Mouse (Mus musculus) stomach, embryonic 15.5 days (tissue): Measurements from ENCODE around the gene Fpr2. TPM values are rescaled to one million over a fixed set of nuclear protein-coding genes. Genes with fewer than 3 reads are reported as not detected.
A peak's percentile ranks its signal among the peaks of the same experiment; 100 is the strongest.
"Not testable (repeated sequence)": the region's sequence is repeated elsewhere in the genome, so short reads cannot be mapped to it uniquely, and the experiment has no call there.

Experiments
- ATAC-seq: fragments of 200-750 bp; cut with Nextera tagmentation; 2 replicates; pipeline ENCODE4 v1.8.0; 2017; ENCODE audit warnings: low read depth, moderate number of reproducible peaks, moderate TSS enrichment; ENCODE audit not compliant: insufficient read depth, low FRiP score
- H3K27ac ChIP-seq: fragments of 300-500 bp; sonication (generic); 2 replicates; pipeline ENCODE4 v1.5.1; 2015; ENCODE audit warnings: mild to moderate bottlenecking, inconsistent platforms
- H3K27me3 ChIP-seq: fragments of 300-500 bp; sonication (generic); replicated peaks from 2 replicates; pipeline ENCODE4 v1.6.1; 2015; ENCODE audit warnings: inconsistent platforms
- H3K36me3 ChIP-seq: fragments of 300-500 bp; sonication (generic); 2 replicates; pipeline ENCODE4 v1.6.1; 2015; ENCODE audit warnings: inconsistent platforms
- H3K4me1 ChIP-seq: fragments of 300-500 bp; sonication (generic); 2 replicates; pipeline ENCODE4 v1.6.1; 2015; ENCODE audit warnings: inconsistent platforms
- H3K4me2 ChIP-seq: fragments of 300-500 bp; sonication (generic); 2 replicates; pipeline ENCODE4 v1.6.1; 2015; ENCODE audit warnings: mild to moderate bottlenecking, inconsistent platforms
- H3K4me3 ChIP-seq: fragments of 300-500 bp; sonication (generic); replicated peaks from 2 replicates; pipeline ENCODE4 v1.5.1; 2015; ENCODE audit warnings: inconsistent platforms
- H3K9ac ChIP-seq: fragments of 300-500 bp; sonication (generic); 2 replicates; pipeline ENCODE4 v1.6.1; 2015; ENCODE audit warnings: inconsistent platforms
- H3K9me3 ChIP-seq: fragments of 300-500 bp; sonication (generic); 2 replicates; pipeline ENCODE4 v1.6.1; 2016; ENCODE audit warnings: inconsistent platforms
- WGBS: fragments of 180-500 bp; shearing (Covaris S2); methylation state at CpG from one replicate; pipeline ENCODE4 v1.1.7; 2015; 5-methylcytosine and 5-hydroxymethylcytosine counted together
- polyA plus RNA-seq: library from polyadenylated mRNA; unstranded; fragments of >200 nt; fragmentation: Nextera tagmentation; extraction: Ambion mirVana; gene quantifications from 2 replicates; pipeline ENCODE4 v1.2.1, GENCODE M21; 2015

Gene Fpr2
- 2.0 and 2.5 TPM in 2 replicates for polyA plus RNA-seq

- no peak within 1 kb of the TSS for H3K9ac ChIP-seq
- no peak for ATAC-seq
Measured at GRCm38 (mm10) chr17:17887774-17888248, at the start of gene Fpr2, which contains the start of gene Fpr3. Gene Fpr2, plus strand, starts transcription at chr17:17887824. Gene Fpr3, plus strand, starts transcription at chr17:17887852.

GRCm38 (mm10) chr17:17837919-17838701 lies 49.5 kb upstream of the Fpr2 start:
- Histone ChIP-seq H3K9me3 (no peaks in the 10 kb centered on the region), H3K36me3 (peaks cover 6% of the 10 kb centered on the region; the same call in 1 of the 2 replicates), H3K27me3 (no peaks in the 10 kb centered on the region), H3K9ac (peak overlapping the region; percentile 27; the same call in 1 of the 2 replicates), H3K4me2 (peak overlapping the region; percentile 54), H3K27ac (peak overlapping the region; percentile 86), H3K4me1 (peaks cover 42% of the 10 kb centered on the region), H3K4me3 (peak overlapping the region; percentile 50)
- peak; percentile 98 for ATAC-seq
- WGBS = 1% methylated on average over 43 of the region's 43 CpGs

More at GRCm38 (mm10) chr17:17887774-17888248, at the start of gene Fpr2, which contains the start of gene Fpr3:
- no peaks in the 10 kb centered on the region for H3K4me1 ChIP-seq
- no peak within 1 kb of the TSS for H3K4me3 ChIP-seq
- 46% methylated on average over 1 of the region's 1 CpGs for WGBS
- H3K36me3 ChIP-seq = no peaks in the 10 kb centered on the region
- H3K27ac ChIP-seq = no peak within 1 kb of the TSS
- no peak within 1 kb of the TSS for H3K4me2 ChIP-seq
- no peaks in the 10 kb centered on the region for H3K27me3 ChIP-seq
- no peaks in the 10 kb centered on the region for H3K9me3 ChIP-seq

GRCm38 (mm10) chr17:17839276-17839675 lies 48.3 kb upstream of the Fpr2 start:
- peaks cover 33% of the 10 kb centered on the region for H3K4me1 ChIP-seq
- H3K27me3 ChIP-seq = no peaks in the 10 kb centered on the region
- peaks cover 6% of the 10 kb centered on the region; the same call in 1 of the 2 replicates for H3K36me3 ChIP-seq
- H3K27ac ChIP-seq = no peak overlapping the region
- no peak overlapping the region for H3K9ac ChIP-seq
- ATAC-seq = no peak
- peak overlapping the region; percentile 54; the same call in 1 of the 2 replicates for H3K4me2 ChIP-seq
- no peaks in the 10 kb centered on the region for H3K9me3 ChIP-seq
- WGBS = 87% methylated on average over 2 of the region's 2 CpGs
- H3K4me3 ChIP-seq = no peak overlapping the region

DNA sequence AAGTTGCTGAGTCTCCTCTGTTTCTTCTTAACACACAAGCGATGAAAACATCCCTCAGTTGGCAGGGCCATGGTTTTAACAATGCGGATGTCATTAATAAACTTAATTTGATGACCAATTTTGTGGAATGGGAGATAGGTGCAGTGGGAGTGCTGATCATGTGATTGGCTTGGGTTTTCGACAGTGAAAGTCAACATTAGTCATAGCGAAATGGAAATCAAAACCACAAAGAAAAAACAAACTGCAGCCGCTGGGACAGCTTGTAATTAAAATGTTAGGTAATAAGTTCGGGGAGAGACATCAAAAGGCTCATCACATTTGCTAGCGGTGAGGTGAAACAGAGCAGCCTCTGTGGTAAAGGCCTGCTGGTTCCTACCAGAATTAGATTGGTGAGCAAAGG lies 46.8 kb upstream of the Fpr2 start:
- peaks cover 4% of the 10 kb centered on the region; the same call in 1 of the 2 replicates for H3K36me3 ChIP-seq
- ATAC-seq = no peak
- 86% methylated on average over 7 of the region's 7 CpGs for WGBS

GRCm38 (mm10) chr17:17843534-17844261 lies 43.9 kb upstream of the Fpr2 start:
- no peak overlapping the region for H3K27ac ChIP-seq

More for the DNA sequence above, 46.8 kb upstream of the Fpr2 start:
- no peak overlapping the region for H3K4me3 ChIP-seq
- no peaks in the 10 kb centered on the region for H3K27me3 ChIP-seq
- H3K4me1 ChIP-seq = peaks cover 18% of the 10 kb centered on the region
- no peak overlapping the region for H3K4me2 ChIP-seq
- H3K27ac ChIP-seq = no peak overlapping the region
- no peak overlapping the region for H3K9ac ChIP-seq
- H3K9me3 ChIP-seq = no peaks in the 10 kb centered on the region

GRCm38 (mm10) chr17:17844606-17845005 lies 43.0 kb upstream of the Fpr2 start:
- not testable (repeated sequence) for H3K27me3 ChIP-seq, H3K9ac ChIP-seq, ATAC-seq, H3K4me1 ChIP-seq, H3K4me3 ChIP-seq, H3K27ac ChIP-seq, H3K36me3 ChIP-seq, H3K9me3 ChIP-seq, H3K4me2 ChIP-seq
- 72% methylated on average over 3 of the region's 3 CpGs for WGBS

More at GRCm38 (mm10) chr17:17843534-17844261, 43.9 kb upstream of the Fpr2 start:
- Histone ChIP-seq H3K4me1 (no peaks in the 10 kb centered on the region), H3K4me3 (no peak overlapping the region), H3K4me2 (no peak overlapping the region), H3K27me3 (no peaks in the 10 kb centered on the region), H3K9me3 (no peaks in the 10 kb centered on the region), H3K36me3 (no peaks in the 10 kb centered on the region; the same call in 1 of the 2 replicates), H3K9ac (no peak overlapping the region)
- 70% methylated on average over 27 of the region's 27 CpGs for WGBS
- 0 out of 2 replicates have a peak, but pooled peaks have one; percentile 35 for ATAC-seq

- ATAC-seq = no peak
- WGBS = 71% methylated on average over 10 of the region's 10 CpGs
- H3K4me3 ChIP-seq = no peak overlapping the region
- H3K9ac ChIP-seq = no peak overlapping the region
- no peaks in the 10 kb centered on the region for H3K9me3 ChIP-seq
- no peak overlapping the region for H3K4me2 ChIP-seq
- H3K4me1 ChIP-seq = no peaks in the 10 kb centered on the region
- no peaks in the 10 kb centered on the region for H3K27me3 ChIP-seq
- no peaks in the 10 kb centered on the region; the same call in 1 of the 2 replicates for H3K36me3 ChIP-seq
- no peak overlapping the region for H3K27ac ChIP-seq
Measured at GRCm38 (mm10) chr17:17845187-17846027, 42.2 kb upstream of the Fpr2 start.

GRCm38 (mm10) chr17:17848988-17849387 lies 38.6 kb upstream of the Fpr2 start:
- Histone ChIP-seq H3K27ac (no peak overlapping the region), H3K36me3 (no peaks in the 10 kb centered on the region), H3K27me3 (no peaks in the 10 kb centered on the region), H3K4me3 (no peak overlapping the region), H3K4me1 (no peaks in the 10 kb centered on the region), H3K9ac (no peak overlapping the region), H3K9me3 (no peaks in the 10 kb centered on the region), H3K4me2 (no peak overlapping the region)
- no peak for ATAC-seq
- WGBS = 70% methylated on average over 2 of the region's 2 CpGs

DNA sequence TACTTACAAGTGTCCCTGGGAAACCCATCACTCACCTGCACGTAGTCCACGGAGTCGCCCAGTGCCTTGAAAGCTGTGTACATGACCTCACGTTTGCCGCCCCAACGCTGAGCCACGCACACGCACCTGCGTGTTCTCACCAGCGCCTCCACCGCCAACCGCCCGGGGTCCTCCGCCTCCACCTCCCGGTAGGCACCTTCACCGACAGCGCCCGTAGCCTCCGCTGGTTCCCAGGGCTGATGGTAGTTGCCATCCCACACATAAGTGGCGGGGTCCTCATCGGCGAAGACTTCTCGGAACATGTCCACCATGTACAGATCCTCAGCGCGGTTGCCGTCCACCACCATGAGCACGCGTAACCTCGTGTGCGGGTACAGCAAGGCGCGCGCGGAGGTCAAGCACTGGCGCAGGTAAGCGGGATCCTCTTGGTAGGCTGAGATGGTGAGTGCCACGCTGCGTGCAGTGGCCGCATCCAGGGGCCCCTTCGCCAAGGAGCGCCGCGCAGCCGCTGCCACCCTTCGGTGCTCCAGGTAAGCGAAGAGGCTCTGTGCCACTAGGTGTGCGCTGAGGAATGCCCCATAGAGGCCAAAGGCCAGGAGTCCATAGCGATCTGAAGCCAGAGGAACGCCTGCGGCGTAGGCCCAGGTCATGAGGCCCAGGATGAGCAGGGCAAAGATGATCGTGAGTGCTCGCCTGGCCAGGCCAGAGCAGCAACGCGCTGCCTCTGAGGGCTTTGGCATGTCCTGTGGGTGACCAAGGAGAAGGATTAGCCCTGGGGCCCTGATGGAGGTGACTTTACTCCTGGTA lies 37.5 kb upstream of the Fpr2 start:
- H3K4me3 ChIP-seq = no peak overlapping the region
- 0 out of 2 replicates have a peak, but pooled peaks have one; percentile 28 for ATAC-seq

DNA sequence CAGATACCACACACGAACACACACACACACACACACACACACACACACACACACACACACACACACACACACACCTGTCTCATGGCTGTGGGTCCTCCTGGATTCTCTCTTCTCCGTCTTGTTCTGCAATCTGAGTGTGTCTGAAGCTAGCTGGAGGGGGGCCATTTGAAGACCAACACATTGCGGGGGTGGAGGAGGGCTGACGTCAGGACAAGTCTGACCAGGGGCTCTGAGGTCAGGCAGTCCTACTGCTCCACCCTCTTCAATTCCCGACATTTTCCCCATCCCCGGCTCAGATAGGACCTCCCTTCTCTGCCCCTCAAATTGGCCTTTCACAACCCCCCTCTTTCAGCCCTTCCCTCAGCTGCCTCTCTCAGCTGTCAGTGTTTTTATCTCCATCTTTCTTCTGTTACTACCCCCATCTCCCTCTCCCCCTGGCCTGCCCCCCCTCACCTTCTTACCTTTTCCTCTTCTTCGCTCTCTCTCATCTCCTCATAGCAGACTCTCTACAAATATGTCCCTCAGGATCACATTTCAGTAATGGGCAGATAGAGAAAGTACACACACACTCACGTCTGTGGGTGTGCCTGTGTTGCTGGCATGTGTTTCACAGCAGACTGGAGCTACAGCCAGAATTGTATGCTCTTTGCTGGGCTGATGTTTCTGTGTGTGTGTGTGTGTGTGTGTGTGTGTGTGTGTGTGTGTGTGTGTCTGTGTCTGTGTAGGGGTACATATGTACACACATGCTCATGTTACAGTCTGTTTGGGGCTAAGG lies 32.4 kb upstream of the Fpr2 start, which contains the start of gene Has1:
TSS of gene Has1 (minus strand) at position 142 of the 775 bp plus-strand sequence.
- Histone ChIP-seq H3K4me1 (no peaks in the 10 kb centered on the region), H3K4me3 (no peak within 1 kb of the TSS), H3K36me3 (no peaks in the 10 kb centered on the region), H3K9me3 (no peaks in the 10 kb centered on the region), H3K9ac (no peak within 1 kb of the TSS), H3K4me2 (no peak within 1 kb of the TSS), H3K27me3 (no peaks in the 10 kb centered on the region), H3K27ac (no peak within 1 kb of the TSS)
- no peak for ATAC-seq
- 24% methylated on average over 7 of the region's 8 CpGs for WGBS

More for the DNA sequence above, 37.5 kb upstream of the Fpr2 start:
- H3K4me2 ChIP-seq = peak overlapping the region; percentile 22
- H3K27ac ChIP-seq = no peak overlapping the region
- 30% methylated on average over 55 of the region's 55 CpGs for WGBS
- H3K27me3 ChIP-seq = no peaks in the 10 kb centered on the region
- no peaks in the 10 kb centered on the region for H3K9me3 ChIP-seq
- H3K9ac ChIP-seq = no peak overlapping the region
- H3K36me3 ChIP-seq = no peaks in the 10 kb centered on the region
- no peaks in the 10 kb centered on the region for H3K4me1 ChIP-seq
